Mouse (Mus musculus) limb, embryonic 15.5 days (tissue): ENCODE measurements around the gene Pmepa1. TPM values are rescaled to one million over a fixed set of nuclear protein-coding genes. Genes with fewer than 3 reads are reported as not detected.
A peak's percentile ranks its signal among the peaks of the same experiment; 100 is the strongest.

Experiments used
- ATAC-seq: fragments of 200-750 bp; cut with Nextera tagmentation; 2 replicates; pipeline ENCODE4 v1.8.0; 2017; ENCODE audit warnings: low read depth, moderate TSS enrichment; ENCODE audit not compliant: insufficient number of reproducible peaks, low FRiP score, low TSS enrichment
- H3K27ac ChIP-seq: fragments of 300-500 bp; sonication (generic); 2 replicates; pipeline ENCODE4 v1.5.1; 2015; ENCODE audit warnings: moderate library complexity, mild to moderate bottlenecking, inconsistent platforms
- H3K27me3 ChIP-seq: fragments of 300-500 bp; sonication (generic); 2 replicates; pipeline ENCODE4 v1.6.1; 2015; ENCODE audit warnings: inconsistent platforms
- H3K36me3 ChIP-seq: fragments of 300-500 bp; sonication (generic); 2 replicates; pipeline ENCODE4 v1.6.1; 2015; ENCODE audit warnings: inconsistent platforms
- H3K4me1 ChIP-seq: fragments of 300-500 bp; sonication (generic); 2 replicates; pipeline ENCODE4 v1.6.1; 2015; ENCODE audit warnings: inconsistent platforms
- H3K4me2 ChIP-seq: fragments of 300-500 bp; sonication (generic); 2 replicates; pipeline ENCODE4 v1.6.1; 2015; ENCODE audit warnings: mild to moderate bottlenecking, inconsistent platforms
- H3K4me3 ChIP-seq: fragments of 300-500 bp; sonication (generic); 2 replicates; pipeline ENCODE4 v1.5.1; 2015; ENCODE audit warnings: mild to moderate bottlenecking, inconsistent platforms
- H3K9ac ChIP-seq: fragments of 300-500 bp; sonication (generic); 2 replicates; pipeline ENCODE4 v1.6.1; 2015; ENCODE audit warnings: inconsistent platforms
- H3K9me3 ChIP-seq: fragments of 300-500 bp; sonication (generic); 2 replicates; pipeline ENCODE4 v1.6.1; 2016; ENCODE audit warnings: inconsistent platforms
- WGBS: fragments of 180-500 bp; shearing (Covaris S2); methylation state at CpG from one replicate; pipeline ENCODE4 v1.1.7; 2015; 5-methylcytosine and 5-hydroxymethylcytosine counted together
- polyA plus RNA-seq: library from polyadenylated mRNA; unstranded; fragments of >200 nt; fragmentation: Nextera tagmentation; extraction: Ambion mirVana; gene quantifications from 2 replicates; pipeline ENCODE4 v1.2.1, GENCODE M21; 2015

The Pmepa1 gene
- polyA plus RNA-seq, 1 experiment from 2014 or later = 8.4 TPM

DNA sequence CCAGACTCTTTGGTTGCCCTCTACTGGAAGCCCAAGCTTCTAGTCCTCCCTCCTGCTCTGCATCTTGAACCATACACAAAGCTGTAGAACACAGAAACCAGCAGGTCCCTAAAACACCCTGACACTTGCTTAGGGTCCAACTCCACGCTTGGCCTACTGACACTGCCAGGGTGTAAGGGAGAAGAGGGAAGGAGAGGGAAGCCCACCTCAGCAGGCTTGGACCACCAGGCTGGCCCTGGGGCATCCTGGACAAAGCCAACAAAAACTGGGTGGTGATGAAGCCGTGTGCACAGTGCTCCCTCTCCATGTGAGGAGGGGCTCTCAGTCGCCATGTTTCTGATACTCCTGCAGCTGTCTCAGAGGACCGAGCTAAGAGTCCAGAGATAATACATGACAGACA lies 96.3 kb downstream of the Pmepa1 start:
- H3K4me1 ChIP-seq = peaks cover 12% of the 10 kb centered on the region; the same call in 1 of the 2 replicates
- no peak for ATAC-seq
- H3K27me3 ChIP-seq = peaks cover 7% of the 10 kb centered on the region; the same call in 1 of the 2 replicates
- 69% methylated on average over 4 of the region's 4 CpGs for WGBS
- H3K27ac ChIP-seq = no peak overlapping the region
- no peaks in the 10 kb centered on the region for H3K9me3 ChIP-seq
- no peaks in the 10 kb centered on the region for H3K36me3 ChIP-seq
- no peak overlapping the region for H3K4me3 ChIP-seq
- H3K9ac ChIP-seq = no peak overlapping the region
- no peak overlapping the region for H3K4me2 ChIP-seq

DNA sequence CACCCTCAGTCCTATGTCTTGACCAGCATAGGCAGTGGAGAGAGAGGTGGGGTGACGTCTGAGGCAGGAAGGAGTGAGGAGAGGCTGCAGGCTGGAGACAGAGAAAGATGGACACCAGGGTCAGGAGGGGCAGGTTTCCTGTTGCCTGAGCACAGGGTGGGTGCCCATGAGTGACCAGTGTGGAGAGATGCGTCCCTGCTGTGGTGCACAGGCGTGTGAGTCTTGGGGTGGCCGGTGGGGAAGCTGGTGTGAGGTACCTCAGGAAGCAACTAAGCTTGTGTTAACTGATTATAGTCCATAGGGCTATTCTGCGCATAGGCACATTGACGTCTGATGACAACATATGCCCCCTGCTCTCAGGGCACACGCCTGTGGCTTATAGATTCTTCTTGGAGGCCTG lies 97.3 kb downstream of the Pmepa1 start:
- Histone ChIP-seq H3K27ac (no peak overlapping the region), H3K4me1 (peaks cover 19% of the 10 kb centered on the region), H3K9ac (no peak overlapping the region), H3K36me3 (no peaks in the 10 kb centered on the region), H3K27me3 (no peaks in the 10 kb centered on the region; the same call in 1 of the 2 replicates), H3K9me3 (no peaks in the 10 kb centered on the region), H3K4me2 (no peak overlapping the region), H3K4me3 (no peak overlapping the region)
- ATAC-seq = no peak
- 82% methylated on average over 7 of the region's 7 CpGs for WGBS

DNA sequence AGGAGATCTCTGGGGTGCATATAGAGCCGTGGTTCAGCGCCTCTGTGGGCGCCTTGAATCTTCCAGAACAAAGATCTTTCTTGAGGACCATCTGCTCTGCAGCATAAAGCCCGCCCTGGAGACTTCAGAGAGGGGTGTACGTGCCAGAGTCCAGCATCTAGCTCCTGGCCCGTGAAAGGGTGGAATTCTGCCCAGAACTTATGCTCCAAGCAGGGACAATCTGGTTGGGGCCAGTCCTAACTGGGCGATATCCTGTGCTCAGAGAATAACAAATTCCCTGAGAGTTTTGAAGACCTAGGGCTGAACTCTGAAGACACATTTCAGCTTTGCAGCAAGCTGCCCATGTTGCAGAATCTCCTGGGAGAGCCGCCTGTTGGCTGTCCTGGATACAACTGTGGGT lies 98.4 kb downstream of the Pmepa1 start:
- H3K27me3 ChIP-seq = no peaks in the 10 kb centered on the region; the same call in 1 of the 2 replicates
- WGBS = 79% methylated on average over 8 of the region's 8 CpGs
- H3K4me2 ChIP-seq = no peak overlapping the region
- peaks cover 27% of the 10 kb centered on the region for H3K4me1 ChIP-seq
- H3K9me3 ChIP-seq = no peaks in the 10 kb centered on the region
- H3K9ac ChIP-seq = no peak overlapping the region
- no peaks in the 10 kb centered on the region for H3K36me3 ChIP-seq
- H3K27ac ChIP-seq = no peak overlapping the region
- H3K4me3 ChIP-seq = no peak overlapping the region
- ATAC-seq = no peak

DNA sequence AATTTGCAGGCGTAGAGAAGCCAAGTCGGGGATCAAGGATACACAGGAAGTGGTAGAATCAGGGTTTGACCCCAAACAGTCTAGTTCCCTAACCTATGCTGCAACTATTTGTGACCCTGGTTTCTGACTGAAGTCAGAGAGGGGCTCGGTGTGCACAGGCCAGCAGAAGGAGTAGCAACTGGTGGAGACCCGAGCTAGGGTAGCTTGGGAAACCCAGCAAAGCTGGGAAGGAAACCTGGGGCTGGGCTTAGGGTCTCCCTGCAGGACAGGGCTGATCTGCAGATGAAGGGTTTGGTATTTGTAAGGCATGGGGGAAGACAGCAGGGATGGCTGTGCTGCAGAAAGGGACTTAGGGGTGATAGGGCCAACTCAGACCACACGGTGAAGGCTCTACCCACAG lies 98.9 kb downstream of the Pmepa1 start:
- Histone ChIP-seq H3K9me3 (no peaks in the 10 kb centered on the region), H3K4me3 (no peak overlapping the region), H3K27ac (no peak overlapping the region), H3K4me2 (no peak overlapping the region), H3K9ac (no peak overlapping the region), H3K36me3 (no peaks in the 10 kb centered on the region), H3K27me3 (no peaks in the 10 kb centered on the region; the same call in 1 of the 2 replicates), H3K4me1 (peaks cover 32% of the 10 kb centered on the region)
- 79% methylated on average over 5 of the region's 5 CpGs for WGBS
- no peak for ATAC-seq

DNA sequence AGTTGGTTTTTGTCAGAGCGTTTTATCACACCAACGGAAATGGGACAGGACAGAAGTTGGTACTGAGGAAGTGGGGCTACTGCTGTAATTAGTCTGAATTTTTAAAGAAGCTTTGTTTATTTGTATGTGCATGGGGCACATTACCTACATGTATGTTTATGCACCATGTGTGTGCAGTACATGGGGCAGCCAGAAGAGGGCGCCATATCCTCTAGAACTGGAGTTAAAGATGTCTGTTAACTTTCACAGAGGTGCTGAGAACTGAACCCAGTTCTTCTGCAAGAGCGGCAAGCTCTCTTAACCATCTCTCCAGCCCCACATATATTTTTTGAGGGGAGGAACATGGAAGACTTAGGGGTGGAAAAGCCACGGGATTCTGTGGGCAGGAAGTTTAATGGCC lies 100.6 kb downstream of the Pmepa1 start:
- Histone ChIP-seq H3K4me1 (peaks cover 44% of the 10 kb centered on the region), H3K4me3 (no peak overlapping the region), H3K9me3 (no peaks in the 10 kb centered on the region), H3K9ac (no peak overlapping the region), H3K4me2 (no peak overlapping the region), H3K36me3 (no peaks in the 10 kb centered on the region), H3K27ac (no peak overlapping the region), H3K27me3 (no peaks in the 10 kb centered on the region; the same call in 1 of the 2 replicates)
- WGBS = 90% methylated on average over 5 of the region's 5 CpGs
- ATAC-seq = no peak

DNA sequence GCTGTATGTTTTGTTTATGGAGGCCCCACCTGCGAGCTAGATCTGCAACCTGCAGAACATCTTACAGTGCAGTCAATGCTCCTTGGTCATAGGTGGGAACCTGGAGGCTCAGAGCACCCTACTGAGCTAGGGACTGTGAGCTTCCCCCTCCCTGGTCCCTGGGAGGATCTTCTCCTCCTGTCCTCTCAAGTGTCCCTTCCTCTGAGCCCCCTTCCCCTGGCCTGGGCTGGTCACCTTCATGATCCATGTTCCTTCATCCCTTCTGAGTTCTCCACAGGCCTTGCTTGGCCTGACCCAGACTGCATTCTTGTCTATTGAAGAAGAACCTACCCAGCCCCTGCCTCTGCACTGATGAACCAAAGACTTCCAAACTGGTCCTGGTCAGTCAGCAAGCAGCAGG lies 101.8 kb downstream of the Pmepa1 start:
- peak overlapping the region; percentile 94 for H3K27ac ChIP-seq
- no peaks in the 10 kb centered on the region for H3K36me3 ChIP-seq
- ATAC-seq = no peak
- peaks cover 4% of the 10 kb centered on the region; the same call in 1 of the 2 replicates for H3K27me3 ChIP-seq
- H3K9me3 ChIP-seq = no peaks in the 10 kb centered on the region
- WGBS = 36% methylated on average over 1 of the region's 1 CpGs
- H3K4me3 ChIP-seq = peak overlapping the region; percentile 26; the same call in 1 of the 2 replicates
- H3K4me2 ChIP-seq = peak overlapping the region; percentile 45
- H3K4me1 ChIP-seq = peaks cover 45% of the 10 kb centered on the region
- no peak overlapping the region for H3K9ac ChIP-seq

Other genes starting within 250 kb of the Pmepa1 start
- 0.05 and 0.09 TPM in 2 replicates for gene Ctcfl, start 157.0 kb downstream of the Pmepa1 start, polyA plus RNA-seq
- gene Pck1, start 123.5 kb downstream of the Pmepa1 start, polyA plus RNA-seq = 0.09 and 0.15 TPM in 2 replicates
- 0.64 and 0.88 TPM in 2 replicates for gene Zbp1, start 57.6 kb downstream of the Pmepa1 start, polyA plus RNA-seq
- not detected in 2 replicates for gene 1700021F07Rik, start 246.1 kb upstream of the Pmepa1 start, polyA plus RNA-seq